Mouse (Mus musculus) neural tube, embryonic 14.5 days (tissue): ENCODE measurements around the gene Krt79. TPM values are rescaled to one million over a fixed set of nuclear protein-coding genes. Genes with fewer than 3 reads are reported as not detected.

ENCODE experiments used
- ATAC-seq: fragments of 200-750 bp; cut with Nextera tagmentation; 2 replicates; pipeline ENCODE4 v1.8.0; 2017; ENCODE audit warnings: low read depth, mild to moderate bottlenecking, moderate TSS enrichment, moderate library complexity
- H3K27ac ChIP-seq: fragments of 300-500 bp; sonication (generic); 2 replicates; pipeline ENCODE4 v1.5.1; 2014; ENCODE audit warnings: low read depth, mild to moderate bottlenecking, control low read depth, low read length, moderate library complexity, mixed read lengths
- H3K27me3 ChIP-seq: fragments of 300-500 bp; sonication (generic); 2 replicates; pipeline ENCODE4 v1.6.1; 2014; ENCODE audit warnings: low read length; ENCODE audit not compliant: control insufficient read depth, insufficient read depth
- H3K36me3 ChIP-seq: fragments of 300-500 bp; sonication (generic); 2 replicates; pipeline ENCODE4 v1.6.1; 2014; ENCODE audit warnings: low read length, mixed read lengths; ENCODE audit not compliant: control insufficient read depth, insufficient read depth
- H3K4me1 ChIP-seq: fragments of 300-500 bp; sonication (generic); 2 replicates; pipeline ENCODE4 v1.6.1; 2014; ENCODE audit warnings: low read length; ENCODE audit not compliant: control insufficient read depth, insufficient read depth
- H3K4me2 ChIP-seq: fragments of 300-500 bp; sonication (generic); 2 replicates; pipeline ENCODE4 v1.6.1; 2014; ENCODE audit warnings: mild to moderate bottlenecking, low read depth, low read length, control low read depth
- H3K4me3 ChIP-seq: fragments of 300-500 bp; sonication (generic); 2 replicates; pipeline ENCODE4 v1.5.1; 2014; ENCODE audit warnings: low read depth, low read length, control low read depth, mixed read lengths
- H3K9ac ChIP-seq: fragments of 300-500 bp; sonication (generic); replicated peaks from 2 replicates; pipeline ENCODE4 v1.6.1; 2014; ENCODE audit warnings: low read depth, mild to moderate bottlenecking, control low read depth, low read length, mixed read lengths
- H3K9me3 ChIP-seq: fragments of 300-500 bp; sonication (generic); 2 replicates; pipeline ENCODE4 v1.6.1; 2016; ENCODE audit warnings: low read length; ENCODE audit not compliant: control insufficient read depth
- WGBS: fragments of 180-500 bp; shearing (Covaris S2); extraction: QIAGEN DNeasy Blood & Tissue Kit; methylation state at CpG from one replicate; pipeline ENCODE4 v1.1.7; 2014; 5-methylcytosine and 5-hydroxymethylcytosine counted together
- polyA plus RNA-seq: library from polyadenylated mRNA; unstranded; fragments of >200 nt; fragmentation: Nextera tagmentation; extraction: Ambion mirVana; gene quantifications from 2 replicates; pipeline ENCODE4 v1.2.1, GENCODE M21; 2014

Gene Krt79
- polyA plus RNA-seq, 1 experiment from 2014 or later: 0.24 TPM

DNA sequence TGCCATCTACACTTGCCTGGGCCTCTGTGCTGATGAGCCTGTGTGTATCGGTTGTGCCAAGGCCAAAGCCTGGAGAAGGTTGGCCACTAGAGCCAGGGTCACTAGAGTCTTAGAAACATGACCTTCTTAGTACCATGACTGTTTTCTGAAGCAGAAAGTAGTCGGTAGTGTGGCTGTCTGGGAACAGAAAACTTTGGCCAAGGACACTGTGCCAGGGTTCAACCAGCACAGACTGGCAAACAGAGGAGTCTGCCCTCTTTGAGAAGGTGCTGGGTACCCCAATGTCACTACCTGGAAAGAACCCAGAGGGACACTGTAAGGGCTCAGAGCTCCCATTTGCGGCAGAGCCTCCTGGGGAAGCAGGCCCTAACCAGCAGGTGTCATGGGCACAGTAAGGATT, 36.5 kb upstream of the Krt79 start:
- ATAC-seq: no peak
- no peak overlapping the region for H3K4me3 ChIP-seq
- H3K4me1 ChIP-seq: peaks cover 9% of the 10 kb centered on the region; the same call in 1 of the 2 replicates
- no peaks in the 10 kb centered on the region for H3K27me3 ChIP-seq
- H3K4me2 ChIP-seq: peak overlapping the region; percentile 67
- no peaks in the 10 kb centered on the region for H3K9me3 ChIP-seq
- peak overlapping the region; percentile 57; the same call in 1 of the 2 replicates for H3K9ac ChIP-seq
- WGBS: 55% methylated on average over 3 of the region's 3 CpGs
- H3K36me3 ChIP-seq: no peaks in the 10 kb centered on the region
- peak overlapping the region; percentile 28; the same call in 1 of the 2 replicates for H3K27ac ChIP-seq

GRCm38 (mm10) chr15:101976023-101976422, 35.9 kb upstream of the Krt79 start:
- Histone ChIP-seq H3K4me3 (no peak overlapping the region), H3K9ac (no peak overlapping the region), H3K27me3 (no peaks in the 10 kb centered on the region), H3K27ac (no peak overlapping the region), H3K4me2 (no peak overlapping the region), H3K9me3 (no peaks in the 10 kb centered on the region), H3K4me1 (peaks cover 9% of the 10 kb centered on the region; the same call in 1 of the 2 replicates), H3K36me3 (no peaks in the 10 kb centered on the region)
- ATAC-seq: no peak
- 32% methylated on average over 5 of the region's 5 CpGs for WGBS

DNA sequence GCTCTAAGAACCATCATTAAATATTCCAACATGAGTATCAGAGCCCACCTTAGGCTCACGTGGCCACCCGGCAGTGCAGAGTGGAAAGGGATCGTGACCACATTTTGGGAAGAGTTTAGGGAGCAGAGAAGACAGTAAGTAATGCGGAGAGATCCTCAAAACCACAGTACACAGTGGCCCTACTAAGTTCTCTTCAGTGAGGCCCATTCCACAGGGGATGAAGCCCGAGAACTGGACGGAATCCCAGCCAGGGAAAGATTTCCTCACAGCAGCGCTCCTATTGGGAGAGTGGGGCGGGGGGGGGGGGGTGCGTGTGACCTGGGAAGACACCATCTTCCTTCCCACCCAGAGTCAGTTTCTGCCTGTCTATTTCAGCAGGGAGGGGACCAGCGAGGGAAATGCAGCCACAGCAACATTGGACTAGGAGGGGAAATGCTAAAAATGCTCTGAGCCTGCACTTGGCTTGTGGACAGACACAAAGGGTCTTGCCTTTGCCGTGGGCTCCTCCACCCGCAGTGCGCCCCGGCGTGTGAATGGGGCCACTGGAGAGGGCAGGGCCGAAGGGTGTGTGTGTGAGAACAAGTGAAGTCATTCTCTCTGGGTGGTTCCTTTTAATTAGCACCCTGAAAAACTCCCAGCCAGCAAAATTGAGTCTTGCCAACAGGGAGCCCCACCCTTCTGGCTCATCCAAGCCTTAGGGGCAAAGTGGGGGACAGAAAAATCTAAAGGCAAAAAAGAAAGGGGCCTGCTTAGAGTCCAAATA, 34.1 kb upstream of the Krt79 start:
- no peaks in the 10 kb centered on the region for H3K9me3 ChIP-seq
- no peak overlapping the region for H3K4me3 ChIP-seq
- H3K4me2 ChIP-seq: no peak overlapping the region
- peaks cover 9% of the 10 kb centered on the region; the same call in 1 of the 2 replicates for H3K4me1 ChIP-seq
- H3K36me3 ChIP-seq: no peaks in the 10 kb centered on the region
- no peak for ATAC-seq
- no peak overlapping the region for H3K9ac ChIP-seq
- H3K27me3 ChIP-seq: no peaks in the 10 kb centered on the region
- WGBS: 62% methylated on average over 16 of the region's 16 CpGs
- H3K27ac ChIP-seq: no peak overlapping the region

- no peaks in the 10 kb centered on the region for H3K9me3 ChIP-seq
- H3K4me2 ChIP-seq: no peak overlapping the region
- no peak overlapping the region for H3K27ac ChIP-seq
- peak; percentile 62; the same call in 1 of the 2 replicates for ATAC-seq
- H3K4me3 ChIP-seq: no peak overlapping the region
- no peak overlapping the region for H3K9ac ChIP-seq
- H3K27me3 ChIP-seq: no peaks in the 10 kb centered on the region
- no peaks in the 10 kb centered on the region for H3K36me3 ChIP-seq
- WGBS: 10% methylated on average over 15 of the region's 15 CpGs
- peaks cover 9% of the 10 kb centered on the region; the same call in 1 of the 2 replicates for H3K4me1 ChIP-seq
Measured at GRCm38 (mm10) chr15:101973414-101974077, 33.4 kb upstream of the Krt79 start.

DNA sequence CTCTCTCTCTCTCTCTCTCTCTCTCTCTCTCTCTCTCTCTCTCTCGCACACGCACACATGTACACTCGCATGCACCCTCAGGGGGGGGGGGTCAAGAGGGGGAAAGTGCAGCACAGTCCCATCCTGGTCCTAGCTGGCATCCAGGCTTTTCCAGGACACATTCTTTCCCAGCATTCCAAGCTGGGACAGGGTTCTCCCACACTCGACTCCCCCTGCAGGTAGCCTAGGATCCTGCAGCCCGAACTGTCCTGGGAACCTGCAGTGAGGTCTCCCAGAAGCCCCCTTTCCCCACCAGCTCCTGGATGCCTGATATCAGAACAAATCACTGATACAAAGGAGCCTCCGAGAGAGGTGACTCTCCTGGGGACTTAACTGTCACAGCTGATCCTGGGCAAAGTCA, 30.4 kb upstream of the Krt79 start:
- 6% methylated on average over 3 of the region's 6 CpGs for WGBS

GRCm38 (mm10) chr15:101966808-101967207, 26.7 kb upstream of the Krt79 start:
- Histone ChIP-seq H3K9me3 (no peaks in the 10 kb centered on the region), H3K4me3 (no peak overlapping the region), H3K36me3 (no peaks in the 10 kb centered on the region), H3K27ac (no peak overlapping the region), H3K27me3 (no peaks in the 10 kb centered on the region), H3K9ac (no peak overlapping the region), H3K4me1 (no peaks in the 10 kb centered on the region), H3K4me2 (no peak overlapping the region)
- 85% methylated on average over 8 of the region's 8 CpGs for WGBS
- ATAC-seq: no peak

More for the DNA sequence above, 30.4 kb upstream of the Krt79 start:
- Histone ChIP-seq H3K4me2 (no peak overlapping the region), H3K27ac (no peak overlapping the region), H3K9ac (no peak overlapping the region), H3K4me1 (no peaks in the 10 kb centered on the region), H3K27me3 (no peaks in the 10 kb centered on the region), H3K4me3 (no peak overlapping the region), H3K36me3 (no peaks in the 10 kb centered on the region), H3K9me3 (no peaks in the 10 kb centered on the region)
- no peak for ATAC-seq

DNA sequence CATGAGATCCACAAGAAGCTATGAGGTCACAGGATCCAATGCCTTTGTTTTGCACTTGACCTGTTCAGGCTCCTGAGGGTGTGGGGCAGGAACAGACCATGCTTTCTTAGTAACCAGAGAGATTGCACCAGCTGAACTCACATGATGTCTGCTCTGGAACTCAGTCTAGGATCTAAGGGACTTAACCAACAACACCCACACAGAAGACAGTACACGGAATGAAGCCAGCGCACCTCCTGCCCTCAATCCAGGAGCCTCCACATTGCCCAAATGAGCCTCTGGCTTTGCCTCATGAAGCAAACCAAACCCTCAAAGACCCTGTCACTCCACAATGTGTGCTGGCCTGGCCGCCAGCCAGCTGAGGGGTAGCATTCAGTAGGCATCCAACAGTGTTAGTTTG, 18.8 kb upstream of the Krt79 start:
- Histone ChIP-seq H3K9ac (no peak overlapping the region), H3K4me1 (no peaks in the 10 kb centered on the region), H3K4me3 (no peak overlapping the region), H3K27ac (no peak overlapping the region), H3K9me3 (no peaks in the 10 kb centered on the region), H3K27me3 (no peaks in the 10 kb centered on the region), H3K4me2 (no peak overlapping the region), H3K36me3 (no peaks in the 10 kb centered on the region)
- no peak for ATAC-seq
- 87% methylated on average over 3 of the region's 3 CpGs for WGBS

GRCm38 (mm10) chr15:101954187-101954586, 14.1 kb upstream of the Krt79 start, which contains the start of gene Krt78:
Krt78 (minus strand) TSS chr15:101954287.
- Histone ChIP-seq H3K4me2 (no peak within 1 kb of the TSS), H3K9me3 (no peaks in the 10 kb centered on the region), H3K36me3 (no peaks in the 10 kb centered on the region), H3K4me3 (no peak within 1 kb of the TSS), H3K4me1 (no peaks in the 10 kb centered on the region), H3K27ac (no peak within 1 kb of the TSS), H3K27me3 (no peaks in the 10 kb centered on the region), H3K9ac (no peak within 1 kb of the TSS)
- ATAC-seq: no peak
- 86% methylated on average over 9 of the region's 9 CpGs for WGBS
